Mouse (Mus musculus) liver, embryonic 14.5 days (tissue): ENCODE results near the gene Kat6b.

ENCODE experiments used
- CTCF ChIP-seq: IDR thresholded peaks from 2 replicates; pipeline ENCODE4 v1.5.1; 2016; ENCODE audit warnings: antibody characterized with exemption, low read depth, control low read depth
- EP300 ChIP-seq: IDR thresholded peaks from 2 replicates; pipeline ENCODE4 v1.6.1; 2016; ENCODE audit warnings: antibody characterized with exemption, low read depth

DNA sequence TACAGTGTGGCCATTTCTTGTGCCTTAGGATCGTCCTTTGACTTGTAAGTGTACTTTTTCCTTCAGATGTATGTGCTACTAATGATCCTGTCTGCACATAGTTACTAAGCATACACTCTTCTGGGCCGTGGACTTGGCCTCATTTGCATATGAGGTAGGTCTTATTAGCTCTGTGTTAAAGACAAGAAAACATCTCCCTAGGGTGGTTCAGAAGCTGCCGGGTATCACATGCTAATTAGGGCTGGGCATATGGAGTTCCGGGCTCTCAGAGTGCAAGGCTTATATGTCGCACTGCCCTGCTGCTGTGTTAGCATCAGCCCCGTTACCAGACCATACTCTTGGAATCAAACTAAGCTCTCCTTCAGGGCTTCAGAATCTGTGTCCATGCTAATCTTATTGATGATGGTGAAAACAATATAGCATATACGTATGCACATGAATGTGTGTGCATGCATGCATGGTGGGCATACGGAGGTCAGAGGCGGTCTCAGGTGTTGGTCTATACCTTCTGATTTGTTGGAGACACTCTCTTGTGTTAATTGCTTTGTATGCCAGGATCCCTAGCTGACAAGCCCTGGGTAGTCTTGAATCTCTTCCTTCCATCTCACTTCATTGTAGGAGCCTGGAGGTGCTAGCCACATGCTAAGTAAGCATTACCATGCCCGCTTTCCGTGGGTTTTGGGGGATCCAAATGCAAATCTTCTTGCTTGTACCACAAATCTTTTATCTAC, 53.5 kb downstream of the Kat6b start:
- TF ChIP-seq CTCF (no peak), EP300 (no peak)
